Mouse (Mus musculus): ENCODE results near the gene Cdc26. TPM values are rescaled to one million over a fixed set of nuclear protein-coding genes. Genes with fewer than 3 reads are reported as not detected.
A peak's percentile ranks its signal among the peaks of the same experiment; 100 is the strongest.

The Cdc26 gene
- polyA plus RNA-seq (2012; rRNA removed): 24.1 and 40.2 TPM in 2 replicates
- polyA plus RNA-seq (2014; fragmentation: Nextera tagmentation; extraction: Ambion mirVana): 65.7 and 71.0 TPM in 2 replicates

- TF ChIP-seq EP300 (IDR thresholded peaks at IDR 0.05; ENCODE audit: low read depth) (peak; percentile 47; the same call in 1 of the 2 replicates), CTCF (IDR thresholded peaks at IDR 0.05; ENCODE audit: low read depth) (no peak)
- whole genome bisulfite sequencing (ENCODE audit: insufficient replicate concordance): under 1% methylated on average over 39 of the region's 39 CpGs
- peaks cover 7% of the 10 kb centered on the region in 2 experiments for H3K4me1 ChIP-seq (replicated peaks; ENCODE audit: control insufficient read depth in 2 of 2, insufficient read depth in 2 of 2, low read length in 1 of 2)
- DNase-seq (ENCODE audit: low read depth in 3 of 3, low spot score in 3 of 3): peak; percentile 99 to 100 (median 99)
- peak within 1 kb of the TSS; percentile 89 for H3K27ac ChIP-seq
- H3K4me3 ChIP-seq (ENCODE audit: insufficient read depth in 1 of 2, low read depth in 2 of 2, low read length in 2 of 2): peak within 1 kb of the TSS; percentile 77 to 94
- ATAC-seq (ENCODE audit: insufficient read depth): peak; percentile 98
- H3K27me3 ChIP-seq (ENCODE audit: control insufficient read depth, insufficient read depth, low read length): no peaks in the 10 kb centered on the region
- H3K9me3 ChIP-seq (ENCODE audit: control insufficient read depth, low read length): no peaks in the 10 kb centered on the region
- H3K9ac ChIP-seq (replicated peaks): peak within 1 kb of the TSS; percentile 93
- H3K36me3 ChIP-seq (replicated peaks; ENCODE audit: control insufficient read depth, insufficient read depth, low read depth): peaks cover 21% of the 10 kb centered on the region
- H3K4me2 ChIP-seq (ENCODE audit: low read depth): peak within 1 kb of the TSS; percentile 90
These were observed at the start of gene Cdc26, which contains the start of gene Prpf4 for GRCm38 (mm10) chr4:62408601-62409282. Gene Cdc26, minus strand, starts transcription at chr4:62408642. Gene Prpf4, plus strand, starts transcription at chr4:62408797.

DNA sequence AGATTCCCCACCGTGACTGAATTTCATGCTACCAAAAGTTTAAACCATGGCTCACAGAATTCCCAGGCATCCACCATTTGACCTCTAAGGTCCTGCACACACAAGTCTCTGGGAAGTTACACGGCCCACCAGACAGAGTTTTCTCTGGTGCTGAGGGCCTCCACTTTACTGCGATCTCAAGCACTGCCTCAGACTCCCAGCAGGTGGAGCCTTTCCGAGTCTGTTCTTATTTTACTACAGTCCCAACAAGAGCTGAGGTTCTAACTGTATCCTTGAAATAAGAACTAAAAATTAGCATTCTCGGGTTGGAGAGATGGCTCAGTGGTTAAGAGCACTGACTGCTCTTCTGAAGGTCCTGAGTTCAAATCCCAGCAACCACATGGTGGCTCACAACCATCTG is 46.6 kb upstream of the Cdc26 start:
- no peak for ATAC-seq (ENCODE audit: insufficient read depth)
- TF ChIP-seq EP300 (IDR thresholded peaks at IDR 0.05; ENCODE audit: low read depth) (no peak), CTCF (IDR thresholded peaks at IDR 0.05; ENCODE audit: low read depth) (peak; percentile 65)
- no peak for DNase-seq (ENCODE audit: low read depth in 3 of 3, low spot score in 3 of 3)
- H3K27ac ChIP-seq: no peak overlapping the region
- H3K9me3 ChIP-seq (ENCODE audit: control insufficient read depth, low read length): no peaks in the 10 kb centered on the region
- no peak overlapping the region for H3K4me3 ChIP-seq (ENCODE audit: insufficient read depth in 1 of 2, low read depth in 2 of 2, low read length in 2 of 2)
- H3K36me3 ChIP-seq (replicated peaks; ENCODE audit: control insufficient read depth, insufficient read depth, low read depth): no peaks in the 10 kb centered on the region
- H3K9ac ChIP-seq (replicated peaks): no peak overlapping the region
- WGBS (ENCODE audit: insufficient replicate concordance): 48% methylated on average over 5 of the region's 5 CpGs
- H3K4me2 ChIP-seq (ENCODE audit: low read depth): no peak overlapping the region
- no peaks in the 10 kb centered on the region for H3K4me1 ChIP-seq (replicated peaks; ENCODE audit: control insufficient read depth in 2 of 2, insufficient read depth in 2 of 2, low read length in 1 of 2)
- H3K27me3 ChIP-seq (ENCODE audit: control insufficient read depth, insufficient read depth, low read length): no peaks in the 10 kb centered on the region

GRCm38 (mm10) chr4:62440986-62441385 is 32.5 kb upstream of the Cdc26 start:
- no peaks in the 10 kb centered on the region for H3K27me3 ChIP-seq (ENCODE audit: control insufficient read depth, insufficient read depth, low read length)
- ATAC-seq (ENCODE audit: insufficient read depth) (no peak), DNase-seq (ENCODE audit: low read depth in 3 of 3, low spot score in 3 of 3) (no peak)
- H3K9me3 ChIP-seq (ENCODE audit: control insufficient read depth, low read length): no peaks in the 10 kb centered on the region
- no peak overlapping the region for H3K4me3 ChIP-seq (ENCODE audit: insufficient read depth in 1 of 2, low read depth in 2 of 2, low read length in 2 of 2)
- H3K27ac ChIP-seq: no peak overlapping the region
- no peaks in the 10 kb centered on the region for H3K4me1 ChIP-seq (replicated peaks; ENCODE audit: control insufficient read depth in 2 of 2, insufficient read depth in 2 of 2, low read length in 1 of 2)
- no peak overlapping the region for H3K9ac ChIP-seq (replicated peaks)
- no peak for TF ChIP-seq EP300 (IDR thresholded peaks at IDR 0.05; ENCODE audit: low read depth)
- H3K4me2 ChIP-seq (ENCODE audit: low read depth): no peak overlapping the region
- 72% methylated on average over 4 of the region's 4 CpGs for WGBS (ENCODE audit: insufficient replicate concordance)
- H3K36me3 ChIP-seq (replicated peaks; ENCODE audit: control insufficient read depth, insufficient read depth, low read depth): no peaks in the 10 kb centered on the region

- Histone ChIP-seq H3K9me3 (ENCODE audit: control insufficient read depth, low read length) (no peaks in the 10 kb centered on the region), H3K36me3 (replicated peaks; ENCODE audit: control insufficient read depth, insufficient read depth, low read depth) (no peaks in the 10 kb centered on the region), H3K4me1 (replicated peaks; ENCODE audit: control insufficient read depth in 2 of 2, insufficient read depth in 2 of 2, low read length in 1 of 2) (no peaks in the 10 kb centered on the region), H3K27me3 (ENCODE audit: control insufficient read depth, insufficient read depth, low read length) (no peaks in the 10 kb centered on the region), H3K9ac (replicated peaks) (no peak overlapping the region), H3K4me2 (ENCODE audit: low read depth) (no peak overlapping the region), H3K27ac (no peak overlapping the region), H3K4me3 (ENCODE audit: insufficient read depth in 1 of 2, low read depth in 2 of 2, low read length in 2 of 2) (no peak overlapping the region)
- no peak for DNase-seq (ENCODE audit: low read depth in 3 of 3, low spot score in 3 of 3)
- TF ChIP-seq EP300 (IDR thresholded peaks at IDR 0.05; ENCODE audit: low read depth) (no peak), CTCF (IDR thresholded peaks at IDR 0.05; ENCODE audit: low read depth) (no peak)
- whole genome bisulfite sequencing (ENCODE audit: insufficient replicate concordance): 59% methylated on average over 4 of the region's 4 CpGs
- no peak for ATAC-seq (ENCODE audit: insufficient read depth)
These were observed 32.1 kb upstream of the Cdc26 start for GRCm38 (mm10) chr4:62440544-62440943.

GRCm38 (mm10) chr4:62439793-62440192 is 31.4 kb upstream of the Cdc26 start:
- no peak for TF ChIP-seq EP300 (IDR thresholded peaks at IDR 0.05; ENCODE audit: low read depth)
- no peak for TF ChIP-seq CTCF (IDR thresholded peaks at IDR 0.05; ENCODE audit: low read depth)
- ATAC-seq (ENCODE audit: insufficient read depth): no peak
- 28% methylated on average over 4 of the region's 4 CpGs for WGBS (ENCODE audit: insufficient replicate concordance)
- H3K4me2 ChIP-seq (ENCODE audit: low read depth): no peak overlapping the region
- DNase-seq (ENCODE audit: low read depth in 3 of 3, low spot score in 3 of 3): no peak
- H3K9me3 ChIP-seq (ENCODE audit: control insufficient read depth, low read length): no peaks in the 10 kb centered on the region
- H3K4me1 ChIP-seq (replicated peaks; ENCODE audit: control insufficient read depth in 2 of 2, insufficient read depth in 2 of 2, low read length in 1 of 2): no peaks in the 10 kb centered on the region
- no peak overlapping the region for H3K27ac ChIP-seq
- H3K36me3 ChIP-seq (replicated peaks; ENCODE audit: control insufficient read depth, insufficient read depth, low read depth): no peaks in the 10 kb centered on the region
- no peaks in the 10 kb centered on the region for H3K27me3 ChIP-seq (ENCODE audit: control insufficient read depth, insufficient read depth, low read length)
- H3K9ac ChIP-seq (replicated peaks): no peak overlapping the region
- no peak overlapping the region for H3K4me3 ChIP-seq (ENCODE audit: insufficient read depth in 1 of 2, low read depth in 2 of 2, low read length in 2 of 2)
